Mouse (Mus musculus) midbrain, embryonic 15.5 days (tissue): Measurements from ENCODE around the gene Cluh. TPM values are rescaled to one million over a fixed set of nuclear protein-coding genes. Genes with fewer than 3 reads are reported as not detected.

ENCODE experiments used
- ATAC-seq: fragments of 200-750 bp; cut with Nextera tagmentation; replicated peaks from 2 replicates; pipeline ENCODE4 v1.8.0; 2017; ENCODE audit warnings: moderate TSS enrichment
- H3K27ac ChIP-seq: fragments of 300-500 bp; sonication (generic); 2 replicates; pipeline ENCODE4 v1.5.1; 2015; ENCODE audit warnings: mild to moderate bottlenecking, inconsistent platforms
- H3K27me3 ChIP-seq: fragments of 300-500 bp; sonication (generic); replicated peaks from 2 replicates; pipeline ENCODE4 v1.6.1; 2015; ENCODE audit warnings: inconsistent platforms
- H3K36me3 ChIP-seq: fragments of 300-500 bp; sonication (generic); replicated peaks from 2 replicates; pipeline ENCODE4 v1.6.1; 2015; ENCODE audit warnings: inconsistent platforms
- H3K4me1 ChIP-seq: fragments of 300-500 bp; sonication (generic); 2 replicates; pipeline ENCODE4 v1.6.1; 2015; ENCODE audit warnings: inconsistent platforms
- H3K4me2 ChIP-seq: fragments of 300-500 bp; sonication (generic); 2 replicates; pipeline ENCODE4 v1.6.1; 2015; ENCODE audit warnings: inconsistent platforms, mild to moderate bottlenecking, moderate library complexity
- H3K4me3 ChIP-seq: fragments of 300-500 bp; sonication (generic); 2 replicates; pipeline ENCODE4 v1.5.1; 2015; ENCODE audit warnings: mild to moderate bottlenecking, inconsistent platforms
- H3K9ac ChIP-seq: fragments of 300-500 bp; sonication (generic); 2 replicates; pipeline ENCODE4 v1.6.1; 2015; ENCODE audit warnings: mild to moderate bottlenecking, inconsistent platforms
- H3K9me3 ChIP-seq: fragments of 300-500 bp; sonication (generic); 2 replicates; pipeline ENCODE4 v1.6.1; 2016; ENCODE audit warnings: inconsistent platforms
- WGBS: fragments of 180-500 bp; shearing (Covaris S2); methylation state at CpG from one replicate; pipeline ENCODE4 v1.1.7; 2015; ENCODE audit warnings: mixed read lengths; 5-methylcytosine and 5-hydroxymethylcytosine counted together
- polyA plus RNA-seq: library from polyadenylated mRNA; unstranded; fragments of >200 nt; fragmentation: Nextera tagmentation; extraction: Ambion mirVana; gene quantifications from 2 replicates; pipeline ENCODE4 v1.2.1, GENCODE M21; 2015

Gene Cluh
- polyA plus RNA-seq, 1 experiment from 2014 or later: 18.2 TPM

GRCm38 (mm10) chr11:74627481-74627880, 21.8 kb upstream of the Cluh start:
- H3K36me3 ChIP-seq: 0 out of 2 replicates have a peak, but pooled peaks cover 6% of the 10 kb centered on the region
- no peak overlapping the region for H3K27ac ChIP-seq
- H3K4me1 ChIP-seq: no peaks in the 10 kb centered on the region
- H3K4me3 ChIP-seq: no peak overlapping the region
- H3K9me3 ChIP-seq: no peaks in the 10 kb centered on the region
- ATAC-seq: no peak
- WGBS: 74% methylated on average over 3 of the region's 3 CpGs
- H3K27me3 ChIP-seq: no peaks in the 10 kb centered on the region
- H3K9ac ChIP-seq: no peak overlapping the region
- H3K4me2 ChIP-seq: no peak overlapping the region

- H3K27ac ChIP-seq: no peak overlapping the region
- ATAC-seq: no peak
- no peak overlapping the region for H3K9ac ChIP-seq
- H3K27me3 ChIP-seq: no peaks in the 10 kb centered on the region
- no peaks in the 10 kb centered on the region for H3K9me3 ChIP-seq
- 71% methylated on average over 7 of the region's 7 CpGs for WGBS
- H3K36me3 ChIP-seq: 0 out of 2 replicates have a peak, but pooled peaks cover 10% of the 10 kb centered on the region
- no peak overlapping the region for H3K4me2 ChIP-seq
- no peak overlapping the region for H3K4me3 ChIP-seq
- peaks cover 2% of the 10 kb centered on the region for H3K4me1 ChIP-seq
These were observed 17.2 kb upstream of the Cluh start for GRCm38 (mm10) chr11:74631880-74632789.

- 62% methylated on average over 5 of the region's 5 CpGs for WGBS
- no peak overlapping the region for H3K9ac ChIP-seq
- H3K27me3 ChIP-seq: no peaks in the 10 kb centered on the region
These were observed 14.6 kb upstream of the Cluh start for GRCm38 (mm10) chr11:74634490-74635275.

GRCm38 (mm10) chr11:74637486-74637885, 11.8 kb upstream of the Cluh start:
- Histone ChIP-seq H3K4me1 (peaks cover 18% of the 10 kb centered on the region), H3K27ac (peak overlapping the region; percentile 91), H3K9ac (peak overlapping the region; percentile 74), H3K27me3 (no peaks in the 10 kb centered on the region), H3K9me3 (no peaks in the 10 kb centered on the region), H3K4me3 (peak overlapping the region; percentile 61), H3K4me2 (peak overlapping the region; percentile 59), H3K36me3 (0 out of 2 replicates have a peak, but pooled peaks cover 4% of the 10 kb centered on the region)
- WGBS: 11% methylated on average over 8 of the region's 8 CpGs
- ATAC-seq: peak; percentile 37; the same call in 1 of the 2 replicates

More at GRCm38 (mm10) chr11:74634490-74635275, 14.6 kb upstream of the Cluh start:
- no peak overlapping the region for H3K4me2 ChIP-seq
- peaks cover 18% of the 10 kb centered on the region for H3K4me1 ChIP-seq
- H3K36me3 ChIP-seq: 0 out of 2 replicates have a peak, but pooled peaks cover 10% of the 10 kb centered on the region
- no peak for ATAC-seq
- H3K9me3 ChIP-seq: no peaks in the 10 kb centered on the region
- H3K27ac ChIP-seq: no peak overlapping the region
- H3K4me3 ChIP-seq: no peak overlapping the region

- ATAC-seq: peak; percentile 84
- under 1% methylated on average over 75 of the region's 86 CpGs for WGBS
These were observed 11.1 kb upstream of the Cluh start for GRCm38 (mm10) chr11:74637971-74638790.

GRCm38 (mm10) chr11:74638791-74639411, 10.4 kb upstream of the Cluh start:
- Histone ChIP-seq H3K36me3 (0 out of 2 replicates have a peak, but pooled peaks cover 4% of the 10 kb centered on the region), H3K4me3 (peak overlapping the region; percentile 61), H3K4me1 (peaks cover 18% of the 10 kb centered on the region), H3K4me2 (peak overlapping the region; percentile 59), H3K9me3 (no peaks in the 10 kb centered on the region), H3K27me3 (no peaks in the 10 kb centered on the region), H3K9ac (peak overlapping the region; percentile 74), H3K27ac (peak overlapping the region; percentile 91)
- peak; percentile 55 for ATAC-seq
- WGBS: 7% methylated on average over 9 of the region's 9 CpGs

More at GRCm38 (mm10) chr11:74637971-74638790, 11.1 kb upstream of the Cluh start:
- Histone ChIP-seq H3K4me2 (peak overlapping the region; percentile 59), H3K9me3 (no peaks in the 10 kb centered on the region), H3K27me3 (no peaks in the 10 kb centered on the region), H3K36me3 (0 out of 2 replicates have a peak, but pooled peaks cover 4% of the 10 kb centered on the region), H3K27ac (peak overlapping the region; percentile 91), H3K9ac (peak overlapping the region; percentile 74), H3K4me3 (peak overlapping the region; percentile 61), H3K4me1 (peaks cover 18% of the 10 kb centered on the region)

GRCm38 (mm10) chr11:74639628-74640027, 9.7 kb upstream of the Cluh start:
- no peak for ATAC-seq
- no peak overlapping the region for H3K27ac ChIP-seq
- no peak overlapping the region for H3K9ac ChIP-seq
- 0 out of 2 replicates have a peak, but pooled peaks cover 4% of the 10 kb centered on the region for H3K36me3 ChIP-seq
- no peaks in the 10 kb centered on the region for H3K27me3 ChIP-seq
- H3K9me3 ChIP-seq: no peaks in the 10 kb centered on the region
- no peak overlapping the region for H3K4me3 ChIP-seq
- no peak overlapping the region for H3K4me2 ChIP-seq
- WGBS: 70% methylated on average over 1 of the region's 1 CpGs
- peaks cover 18% of the 10 kb centered on the region for H3K4me1 ChIP-seq

- H3K9ac ChIP-seq: no peak overlapping the region
- peaks cover 39% of the 10 kb centered on the region for H3K4me1 ChIP-seq
- H3K27ac ChIP-seq: no peak overlapping the region
- H3K9me3 ChIP-seq: no peaks in the 10 kb centered on the region
- H3K4me2 ChIP-seq: no peak overlapping the region
- WGBS: 76% methylated on average over 1 of the region's 1 CpGs
- no peaks in the 10 kb centered on the region for H3K27me3 ChIP-seq
- ATAC-seq: no peak
- no peaks in the 10 kb centered on the region for H3K36me3 ChIP-seq
- no peak overlapping the region for H3K4me3 ChIP-seq
These were observed 1.3 kb upstream of the Cluh start for GRCm38 (mm10) chr11:74647966-74648365.

GRCm38 (mm10) chr11:74648676-74649075, 619 bp upstream of the Cluh start:
- no peaks in the 10 kb centered on the region for H3K36me3 ChIP-seq
- WGBS: 3% methylated on average over 1 of the region's 1 CpGs
- ATAC-seq: peak; percentile 32; the same call in 1 of the 2 replicates
- H3K9ac ChIP-seq: peak overlapping the region; percentile 72
- peak overlapping the region; percentile 87 for H3K4me3 ChIP-seq
- peak overlapping the region; percentile 74 for H3K27ac ChIP-seq
- H3K4me1 ChIP-seq: peaks cover 45% of the 10 kb centered on the region
- no peaks in the 10 kb centered on the region for H3K9me3 ChIP-seq
- H3K4me2 ChIP-seq: peak overlapping the region; percentile 95
- H3K27me3 ChIP-seq: no peaks in the 10 kb centered on the region

- H3K4me2 ChIP-seq: peak overlapping the region; percentile 95
- H3K9me3 ChIP-seq: no peaks in the 10 kb centered on the region
- WGBS: 2% methylated on average over 43 of the region's 53 CpGs
- H3K27me3 ChIP-seq: no peaks in the 10 kb centered on the region
- peak overlapping the region; percentile 74 for H3K27ac ChIP-seq
- H3K4me1 ChIP-seq: peaks cover 47% of the 10 kb centered on the region
- H3K9ac ChIP-seq: peak overlapping the region; percentile 72
- peak overlapping the region; percentile 87 for H3K4me3 ChIP-seq
- no peaks in the 10 kb centered on the region for H3K36me3 ChIP-seq
- peak; percentile 79 for ATAC-seq
These were observed 604 bp downstream of the Cluh start for GRCm38 (mm10) chr11:74649647-74650551.
